Mouse (Mus musculus): ENCODE measurements around the gene Slc15a3.

- TF ChIP-seq CTCF (conservative IDR thresholded peaks at IDR 0.05; ENCODE audit: low read length) (no peak), NANOG (IDR thresholded peaks at IDR 0.05; ENCODE audit: borderline replicate concordance, low read length) (no peak)
Observed at GRCm38 (mm10) chr19:10821319-10821718, 18.2 kb upstream of the Slc15a3 start.
